Mouse (Mus musculus) stomach, embryonic 16.5 days (tissue): ENCODE measurements around the gene Irf2bpl. TPM values are rescaled to one million over a fixed set of nuclear protein-coding genes. Genes with fewer than 3 reads are reported as not detected.

Experiments used
- ATAC-seq: fragments of 200-750 bp; cut with Nextera tagmentation; 2 replicates; pipeline ENCODE4 v1.8.0; 2017; ENCODE audit warnings: moderate number of reproducible peaks, moderate TSS enrichment; ENCODE audit not compliant: insufficient read depth, low FRiP score
- H3K27ac ChIP-seq: fragments of 300-500 bp; sonication (generic); 2 replicates; pipeline ENCODE4 v1.5.1; 2014; ENCODE audit warnings: low read length
- H3K27me3 ChIP-seq: fragments of 300-500 bp; sonication (generic); 2 replicates; pipeline ENCODE4 v1.6.1; 2014; ENCODE audit warnings: low read length, control low read depth, mixed read lengths; ENCODE audit not compliant: control insufficient read depth, insufficient read depth
- H3K36me3 ChIP-seq: fragments of 300-500 bp; sonication (generic); 2 replicates; pipeline ENCODE4 v1.6.1; 2014; ENCODE audit warnings: low read length; ENCODE audit not compliant: control insufficient read depth, insufficient read depth
- H3K4me1 ChIP-seq: fragments of 300-500 bp; sonication (generic); 2 replicates; pipeline ENCODE4 v1.6.1; 2014; ENCODE audit warnings: low read length, control low read depth, mixed read lengths; ENCODE audit not compliant: control insufficient read depth, insufficient read depth
- H3K4me2 ChIP-seq: fragments of 300-500 bp; sonication (generic); 2 replicates; pipeline ENCODE4 v1.6.1; 2014; ENCODE audit warnings: low read depth, low read length, mixed read lengths
- H3K4me3 ChIP-seq: fragments of 300-500 bp; sonication (generic); replicated peaks from 2 replicates; pipeline ENCODE4 v1.5.1; 2014; ENCODE audit warnings: mild to moderate bottlenecking, low read length
- H3K9ac ChIP-seq: fragments of 300-500 bp; sonication (generic); 2 replicates; pipeline ENCODE4 v1.6.1; 2014; ENCODE audit warnings: low read length
- H3K9me3 ChIP-seq: fragments of 300-500 bp; sonication (generic); replicated peaks from 2 replicates; pipeline ENCODE4 v1.6.1; 2016; ENCODE audit warnings: low read length, control low read depth; ENCODE audit not compliant: control insufficient read depth
- WGBS: fragments of 180-500 bp; shearing (Covaris S2); extraction: QIAGEN DNeasy Blood & Tissue Kit; methylation state at CpG from one replicate; pipeline ENCODE4 v1.1.7; 2014; 5-methylcytosine and 5-hydroxymethylcytosine counted together
- polyA plus RNA-seq: library from polyadenylated mRNA; unstranded; fragments of >200 nt; fragmentation: Nextera tagmentation; extraction: Ambion mirVana; gene quantifications from 2 replicates; pipeline ENCODE4 v1.2.1, GENCODE M21; 2015

Irf2bpl gene
- polyA plus RNA-seq, 1 experiment from 2014 or later = 11.7 TPM

DNA sequence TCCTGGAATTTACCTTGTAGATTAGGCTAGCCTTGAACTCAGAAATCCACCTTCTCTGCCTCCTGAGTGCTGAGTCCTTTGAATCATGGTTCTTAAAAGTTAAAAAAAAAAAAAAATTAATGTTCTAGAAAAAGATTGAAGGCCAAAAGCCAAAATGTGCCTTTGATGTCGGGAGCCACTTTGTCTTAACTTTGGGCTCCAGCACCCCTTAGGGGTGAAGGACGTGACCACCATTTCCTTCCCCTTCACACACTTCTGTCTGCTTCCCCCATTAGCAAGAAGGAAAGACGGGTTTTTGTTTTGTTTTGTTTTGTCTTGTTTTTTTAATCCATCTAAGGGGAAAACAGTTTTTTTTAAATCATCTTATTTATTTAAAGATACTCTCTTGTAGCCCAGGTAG is 48.7 kb downstream of the Irf2bpl start:
- Histone ChIP-seq H3K4me2 (no peak overlapping the region), H3K27ac (peak overlapping the region; percentile 86), H3K36me3 (no peaks in the 10 kb centered on the region), H3K27me3 (no peaks in the 10 kb centered on the region), H3K9ac (no peak overlapping the region), H3K4me3 (no peak overlapping the region), H3K9me3 (no peaks in the 10 kb centered on the region), H3K4me1 (peaks cover 50% of the 10 kb centered on the region)
- ATAC-seq = no peak
- WGBS = 75% methylated on average over 3 of the region's 3 CpGs

DNA sequence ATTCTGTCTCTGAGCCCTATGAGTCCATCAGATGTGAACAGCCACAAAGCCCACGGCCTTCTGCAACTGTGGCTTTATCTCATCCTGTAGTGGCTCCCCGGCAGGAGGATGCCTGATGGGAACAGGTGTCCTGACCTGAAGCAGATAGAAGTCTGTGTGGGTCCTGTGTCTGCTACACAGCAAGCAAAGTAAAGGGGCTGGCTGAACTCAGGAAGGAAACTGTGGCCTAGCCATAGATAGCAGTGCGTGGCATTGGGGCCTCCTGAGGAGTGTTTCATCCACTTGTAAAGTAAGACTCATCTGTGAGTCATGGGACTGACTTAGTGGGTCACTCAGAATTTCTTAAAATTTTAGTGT is 50.2 kb downstream of the Irf2bpl start:
- ATAC-seq = no peak
- Histone ChIP-seq H3K9me3 (no peaks in the 10 kb centered on the region), H3K27ac (peak overlapping the region; percentile 88), H3K4me1 (peaks cover 59% of the 10 kb centered on the region), H3K4me2 (no peak overlapping the region), H3K4me3 (no peak overlapping the region), H3K36me3 (no peaks in the 10 kb centered on the region), H3K9ac (no peak overlapping the region), H3K27me3 (no peaks in the 10 kb centered on the region)
- WGBS = 71% methylated on average over 3 of the region's 3 CpGs

DNA sequence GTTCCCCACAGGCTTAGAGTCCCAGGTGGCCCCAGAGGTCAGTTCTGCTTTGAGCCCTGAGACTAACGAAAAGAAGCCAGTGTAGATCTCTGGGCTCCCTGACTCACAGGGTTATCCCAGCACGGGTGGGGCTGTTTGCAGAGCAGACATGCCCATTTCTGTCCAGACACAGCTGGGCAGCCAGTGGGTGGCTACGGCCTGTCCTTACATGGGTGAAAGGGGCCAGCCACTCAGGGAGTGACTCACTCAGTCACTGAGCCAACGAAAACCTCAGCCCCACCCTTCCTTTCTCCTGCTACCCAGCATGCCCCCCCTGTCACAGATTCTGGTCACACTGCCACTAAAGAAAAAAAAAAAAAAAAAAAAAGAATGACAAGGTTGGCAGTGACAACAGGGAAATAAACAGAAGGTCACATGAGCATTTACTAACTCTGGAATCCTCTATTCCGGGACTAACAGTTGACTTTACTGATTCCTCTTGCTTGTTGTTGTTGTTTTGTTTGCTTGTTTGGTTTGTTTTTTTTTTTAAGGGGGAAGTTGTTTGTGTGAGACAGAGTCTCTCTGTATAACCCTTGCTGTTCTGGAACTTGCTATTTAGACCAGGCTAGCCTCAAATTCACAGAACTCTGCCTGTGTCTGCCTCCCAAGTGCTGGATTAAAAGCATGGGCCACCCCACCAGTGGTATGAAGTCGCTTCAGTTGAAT is 50.7 kb downstream of the Irf2bpl start:
- 45% methylated on average over 6 of the region's 6 CpGs for WGBS
- Histone ChIP-seq H3K9ac (peak overlapping the region; percentile 47), H3K27me3 (no peaks in the 10 kb centered on the region), H3K27ac (peak overlapping the region; percentile 88), H3K4me1 (peaks cover 53% of the 10 kb centered on the region), H3K4me3 (no peak overlapping the region), H3K36me3 (no peaks in the 10 kb centered on the region), H3K9me3 (no peaks in the 10 kb centered on the region), H3K4me2 (no peak overlapping the region)
- ATAC-seq = peak; percentile 87

DNA sequence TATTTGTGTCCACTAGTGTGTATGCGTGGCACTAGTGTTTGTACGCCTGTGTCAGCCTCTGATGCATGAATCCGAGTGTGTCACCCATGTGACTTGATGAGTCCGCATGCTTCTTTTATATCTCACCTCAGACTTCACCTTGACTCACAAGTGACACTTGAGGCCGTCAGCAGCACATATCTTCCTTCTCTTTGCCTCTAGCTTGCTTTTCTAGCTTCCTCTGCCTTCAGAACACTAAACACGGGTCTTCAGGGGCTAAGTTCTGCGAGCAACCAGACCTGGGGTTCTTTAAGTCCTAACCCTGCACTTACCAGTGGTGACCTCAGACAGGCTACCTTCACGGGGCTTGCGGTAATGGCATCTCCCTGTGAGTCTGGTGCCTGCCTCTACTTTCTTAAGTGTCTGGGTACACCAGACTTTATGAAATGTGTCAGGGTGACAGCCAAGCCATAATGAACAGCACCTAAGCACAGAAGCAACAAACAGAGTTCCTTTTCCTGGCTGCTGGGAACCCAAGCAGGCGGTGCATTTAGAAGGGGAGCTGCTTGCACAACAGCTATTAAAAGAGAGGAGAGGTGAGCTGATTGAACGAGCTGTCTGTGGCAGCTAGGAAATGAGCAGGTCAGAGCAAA is 51.9 kb downstream of the Irf2bpl start:
- Histone ChIP-seq H3K9ac (peak overlapping the region; percentile 6; the same call in 1 of the 2 replicates), H3K36me3 (no peaks in the 10 kb centered on the region), H3K27me3 (no peaks in the 10 kb centered on the region), H3K4me3 (no peak overlapping the region), H3K9me3 (no peaks in the 10 kb centered on the region), H3K27ac (peak overlapping the region; percentile 88), H3K4me1 (peaks cover 43% of the 10 kb centered on the region), H3K4me2 (peak overlapping the region; percentile 49; the same call in 1 of the 2 replicates)
- ATAC-seq = no peak
- WGBS = 63% methylated on average over 11 of the region's 11 CpGs

- Histone ChIP-seq H3K27me3 (no peaks in the 10 kb centered on the region), H3K27ac (peak overlapping the region; percentile 88), H3K4me3 (no peak overlapping the region), H3K36me3 (no peaks in the 10 kb centered on the region), H3K9me3 (no peaks in the 10 kb centered on the region), H3K9ac (peak overlapping the region; percentile 70), H3K4me1 (peaks cover 43% of the 10 kb centered on the region), H3K4me2 (peak overlapping the region; percentile 49)
- WGBS = 29% methylated on average over 32 of the region's 32 CpGs
- ATAC-seq = 0 out of 2 replicates have a peak, but pooled peaks have one; percentile 5
These were observed 52.7 kb downstream of the Irf2bpl start for GRCm38 (mm10) chr12:86831591-86832550.

Other genes with a start within 250 kb of the Irf2bpl start
- gene Vash1, start 206.1 kb downstream of the Irf2bpl start, polyA plus RNA-seq = 5.2 and 6.8 TPM in 2 replicates
- 8.8 and 9.4 TPM in 2 replicates for gene Angel1, start 158.3 kb downstream of the Irf2bpl start, polyA plus RNA-seq
- gene Lrrc74a, start 150.4 kb downstream of the Irf2bpl start, polyA plus RNA-seq = not detected in 2 replicates
- gene Cipc, start 62.2 kb upstream of the Irf2bpl start, polyA plus RNA-seq = 17.8 and 18.1 TPM in 2 replicates
- 0.43 and 0.91 TPM in 2 replicates for gene Zdhhc22, start 105.6 kb upstream of the Irf2bpl start, polyA plus RNA-seq
- gene Tmem63c, start 136.5 kb upstream of the Irf2bpl start, polyA plus RNA-seq = 1.2 and 2.1 TPM in 2 replicates
- gene Ngb, start 217.7 kb upstream of the Irf2bpl start, polyA plus RNA-seq = 3.0 and 4.0 TPM in 2 replicates